Mouse (Mus musculus) liver, embryonic 14.5 days (tissue): ENCODE measurements around the gene Cfap97. TPM values are rescaled to one million over a fixed set of nuclear protein-coding genes. Genes with fewer than 3 reads are reported as not detected.
"Not testable (repeated sequence)": the region's sequence is repeated elsewhere in the genome, so short reads cannot be mapped to it uniquely, and the experiment has no call there.

Experiments used
- ATAC-seq: fragments of 200-750 bp; cut with Nextera tagmentation; 2 replicates; pipeline ENCODE4 v1.8.0; 2017; ENCODE audit warnings: moderate number of reproducible peaks, mild to moderate bottlenecking, moderate library complexity; ENCODE audit not compliant: insufficient read depth
- DNase-seq, 3 experiments: peaks; one replicate each; pipeline ENCODE4 v3.0.0-alpha.2; 2012 to 2013; ENCODE audit warnings: low read depth in 3 of 3, low spot score in 3 of 3
- H3K27ac ChIP-seq: fragments of 300-500 bp; sonication (generic); 2 replicates; pipeline ENCODE4 v1.5.1; 2014; ENCODE audit warnings: moderate library complexity, mild to moderate bottlenecking, control low read depth, inconsistent platforms
- H3K27me3 ChIP-seq: fragments of 300-500 bp; sonication (generic); 2 replicates; pipeline ENCODE4 v1.6.1; 2014; ENCODE audit warnings: mild to moderate bottlenecking, low read length, moderate library complexity; ENCODE audit not compliant: control insufficient read depth, insufficient read depth
- H3K36me3 ChIP-seq: fragments of 300-500 bp; sonication (generic); replicated peaks from 2 replicates; pipeline ENCODE4 v1.6.1; 2014; ENCODE audit warnings: low read depth; ENCODE audit not compliant: control insufficient read depth, insufficient read depth
- H3K4me1 ChIP-seq, 2 experiments: fragments of 200-500 bp in 1 of 2; fragments of 300-500 bp in 1 of 2; sonication (generic) in 1 of 2; replicated peaks; 2 replicates each; pipeline ENCODE4 v1.6.1; 2012 to 2014; ENCODE audit warnings: antibody characterized with exemption in 1 of 2, inconsistent platforms in 1 of 2, low read length in 1 of 2; ENCODE audit not compliant: control insufficient read depth in 2 of 2, insufficient read depth in 2 of 2
- H3K4me2 ChIP-seq: fragments of 300-500 bp; sonication (generic); 2 replicates; pipeline ENCODE4 v1.6.1; 2014; ENCODE audit warnings: low read depth, mild to moderate bottlenecking, control low read depth, moderate library complexity
- H3K4me3 ChIP-seq, 2 experiments: fragments of 200-500 bp in 1 of 2; fragments of 300-500 bp in 1 of 2; sonication (generic) in 1 of 2; 2 replicates each; pipeline ENCODE4 v1.5.1; 2012 to 2014; ENCODE audit warnings: low read depth in 2 of 2, low read length in 2 of 2, mild to moderate bottlenecking in 2 of 2, control low read depth in 1 of 2, inconsistent platforms in 1 of 2, moderate library complexity in 1 of 2; ENCODE audit not compliant: insufficient read depth in 1 of 2
- H3K9ac ChIP-seq: fragments of 300-500 bp; sonication (generic); replicated peaks from 2 replicates; pipeline ENCODE4 v1.6.1; 2014; ENCODE audit warnings: mild to moderate bottlenecking, control low read depth, moderate library complexity
- H3K9me3 ChIP-seq: fragments of 300-500 bp; sonication (generic); 2 replicates; pipeline ENCODE4 v1.6.1; 2016; ENCODE audit warnings: low read length, mixed read lengths; ENCODE audit not compliant: control insufficient read depth
- CTCF ChIP-seq: IDR thresholded peaks from 2 replicates; pipeline ENCODE4 v1.5.1; 2016; ENCODE audit warnings: antibody characterized with exemption, low read depth, control low read depth
- EP300 ChIP-seq: IDR thresholded peaks from 2 replicates; pipeline ENCODE4 v1.6.1; 2016; ENCODE audit warnings: antibody characterized with exemption, low read depth
- WGBS: fragments of 180-500 bp; shearing (Covaris S2); extraction: QIAGEN DNeasy Blood & Tissue Kit; methylation state at CpG from one replicate; pipeline ENCODE4 v1.1.7; 2014; ENCODE audit not compliant: insufficient replicate concordance; 5-methylcytosine and 5-hydroxymethylcytosine counted together
- polyA plus RNA-seq, 2 experiments: library from polyadenylated mRNA; depleted of rRNA in 1 of 2; stranded (reverse) in 1 of 2; unstranded in 1 of 2; fragments of >200 nt; fragmentation: Nextera tagmentation in 1 of 2; extraction: Ambion mirVana in 1 of 2; gene quantifications; 2 replicates each; pipeline versions ENCODE4 v1.2.1 to v1.2.3; 2012 to 2014

Gene Cfap97
- polyA plus RNA-seq, 2 experiments: 3.9 to 7.4 TPM

DNA sequence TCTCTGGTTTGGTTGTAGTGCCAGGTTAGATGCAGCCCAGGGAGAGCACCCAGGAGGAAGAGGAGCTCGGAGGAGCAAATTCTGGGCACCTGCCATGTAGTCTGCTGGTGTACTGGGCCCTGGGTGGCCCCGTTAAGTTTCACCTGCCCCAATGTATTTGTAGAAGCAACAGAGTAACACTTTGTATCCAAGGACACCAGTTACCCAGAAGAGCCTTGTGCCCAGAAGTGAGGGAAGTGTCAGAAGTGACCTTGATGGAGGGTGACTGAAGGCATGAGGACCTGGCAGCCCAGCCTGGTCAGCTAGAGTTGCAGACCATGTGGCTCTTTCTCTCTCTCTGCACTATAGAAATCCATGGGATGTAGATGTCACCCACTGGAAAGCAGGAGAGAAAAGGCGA, 69.0 kb downstream of the Cfap97 start:
- no peak for ATAC-seq
- no peak for DNase-seq

GRCm38 (mm10) chr8:46225501-46225900, 73.9 kb downstream of the Cfap97 start:
- ATAC-seq (no peak), DNase-seq (no peak)
- no peak overlapping the region for H3K4me3 ChIP-seq
- H3K36me3 ChIP-seq: no peaks in the 10 kb centered on the region
- H3K4me2 ChIP-seq: no peak overlapping the region
- no peaks in the 10 kb centered on the region for H3K4me1 ChIP-seq
- TF ChIP-seq CTCF (no peak), EP300 (no peak)
- no peak overlapping the region for H3K9ac ChIP-seq
- WGBS: 60% methylated on average over 3 of the region's 3 CpGs
- H3K27ac ChIP-seq: no peak overlapping the region
- H3K27me3 ChIP-seq: no peaks in the 10 kb centered on the region
- no peaks in the 10 kb centered on the region for H3K9me3 ChIP-seq

More for the DNA sequence above, 69.0 kb downstream of the Cfap97 start:
- no peak overlapping the region for H3K4me3 ChIP-seq
- TF ChIP-seq EP300 (no peak), CTCF (no peak)
- H3K27me3 ChIP-seq: no peaks in the 10 kb centered on the region
- 0 out of 4 replicates have a peak, but pooled peaks cover 0 to 2% of the 10 kb centered on the region in 2 experiments for H3K4me1 ChIP-seq
- H3K9ac ChIP-seq: no peak overlapping the region
- H3K27ac ChIP-seq: no peak overlapping the region
- no peaks in the 10 kb centered on the region for H3K9me3 ChIP-seq
- H3K36me3 ChIP-seq: no peaks in the 10 kb centered on the region
- 46% methylated on average over 3 of the region's 3 CpGs for WGBS
- no peak overlapping the region for H3K4me2 ChIP-seq

- WGBS: 81% methylated on average over 5 of the region's 5 CpGs
- no peak overlapping the region for H3K4me3 ChIP-seq
- no peak overlapping the region for H3K27ac ChIP-seq
- no peaks in the 10 kb centered on the region for H3K9me3 ChIP-seq
- no peak overlapping the region for H3K4me2 ChIP-seq
- H3K27me3 ChIP-seq: no peaks in the 10 kb centered on the region
- H3K9ac ChIP-seq: no peak overlapping the region
- no peaks in the 10 kb centered on the region for H3K36me3 ChIP-seq
- TF ChIP-seq EP300 (no peak), CTCF (no peak)
- no peak for ATAC-seq
- DNase-seq: no peak
- H3K4me1 ChIP-seq: no peaks in the 10 kb centered on the region
These were observed 75.1 kb downstream of the Cfap97 start for GRCm38 (mm10) chr8:46226622-46227021.

- not testable (repeated sequence) for H3K36me3 ChIP-seq, H3K9me3 ChIP-seq, H3K4me1 ChIP-seq, DNase-seq, H3K27ac ChIP-seq, H3K9ac ChIP-seq, H3K4me2 ChIP-seq, ATAC-seq, H3K27me3 ChIP-seq, H3K4me3 ChIP-seq
- WGBS: 56% methylated on average over 7 of the region's 7 CpGs
These were observed 80.4 kb downstream of the Cfap97 start for GRCm38 (mm10) chr8:46231968-46232367.

DNA sequence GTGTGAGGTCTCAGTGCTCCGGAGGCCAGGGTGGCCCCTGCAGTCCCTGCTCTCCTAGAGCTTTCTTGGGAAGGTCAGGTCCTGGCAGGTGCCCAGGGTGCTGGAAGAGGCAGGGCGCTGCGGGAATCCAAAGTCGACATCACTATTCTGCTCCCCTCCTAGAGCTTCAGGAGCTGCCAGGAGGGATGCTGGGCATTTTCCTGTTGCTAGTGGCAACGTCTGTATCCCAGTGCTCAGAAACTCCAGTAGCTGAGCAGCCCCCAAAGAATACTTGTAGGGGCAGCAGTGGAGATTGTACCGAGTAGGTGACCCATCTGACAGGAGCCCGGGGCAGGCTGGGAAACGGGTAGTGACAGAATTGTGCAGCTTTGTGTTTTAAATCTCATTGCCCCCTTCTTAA, 81.2 kb downstream of the Cfap97 start:
- 49% methylated on average over 8 of the region's 8 CpGs for WGBS
- no peak overlapping the region for H3K4me2 ChIP-seq
- no peaks in the 10 kb centered on the region for H3K4me1 ChIP-seq
- ATAC-seq: no peak
- H3K9me3 ChIP-seq: no peaks in the 10 kb centered on the region
- no peak overlapping the region for H3K9ac ChIP-seq
- no peak for DNase-seq
- no peak overlapping the region for H3K4me3 ChIP-seq
- H3K27ac ChIP-seq: no peak overlapping the region
- no peaks in the 10 kb centered on the region for H3K27me3 ChIP-seq
- TF ChIP-seq CTCF: no peak
- no peak for TF ChIP-seq EP300
- no peaks in the 10 kb centered on the region for H3K36me3 ChIP-seq

GRCm38 (mm10) chr8:46234736-46235135, 83.2 kb downstream of the Cfap97 start:
- Histone ChIP-seq H3K4me3 (no peak overlapping the region), H3K9me3 (no peaks in the 10 kb centered on the region), H3K4me1 (no peaks in the 10 kb centered on the region), H3K9ac (no peak overlapping the region), H3K36me3 (no peaks in the 10 kb centered on the region), H3K27me3 (no peaks in the 10 kb centered on the region), H3K27ac (no peak overlapping the region), H3K4me2 (no peak overlapping the region)
- TF ChIP-seq CTCF: no peak
- no peak for TF ChIP-seq EP300
- DNase-seq: no peak
- ATAC-seq: no peak
- 53% methylated on average over 4 of the region's 4 CpGs for WGBS
